Mouse (Mus musculus) heart, embryonic 14.5 days (tissue): ENCODE measurements around the gene Rft1. TPM values are rescaled to one million over a fixed set of nuclear protein-coding genes. Genes with fewer than 3 reads are reported as not detected.
A peak's percentile ranks its signal among the peaks of the same experiment; 100 is the strongest.

Source experiments
- ATAC-seq: fragments of 200-750 bp; cut with Nextera tagmentation; 2 replicates; pipeline ENCODE4 v1.8.0; 2017; ENCODE audit warnings: low read depth, moderate TSS enrichment; ENCODE audit not compliant: insufficient number of reproducible peaks, insufficient read depth, low FRiP score
- H3K27ac ChIP-seq, 2 experiments: fragments of 200-500 bp in 1 of 2; fragments of 300-500 bp in 1 of 2; sonication (generic) in 1 of 2; replicated peaks in 1 of 2; 2 replicates each; pipeline ENCODE4 v1.5.1; 2012 to 2014; ENCODE audit warnings: low read depth in 2 of 2, low read length in 2 of 2, control low read depth in 1 of 2, mild to moderate bottlenecking in 1 of 2, mixed read lengths in 1 of 2; ENCODE audit not compliant: control insufficient read depth in 1 of 2, insufficient read depth in 1 of 2
- H3K27me3 ChIP-seq: fragments of 300-500 bp; sonication (generic); 2 replicates; pipeline ENCODE4 v1.6.1; 2014; ENCODE audit warnings: mild to moderate bottlenecking, low read length, control low read depth; ENCODE audit not compliant: control insufficient read depth, insufficient read depth
- H3K36me3 ChIP-seq: fragments of 300-500 bp; sonication (generic); 2 replicates; pipeline ENCODE4 v1.6.1; 2014; ENCODE audit warnings: mild to moderate bottlenecking, control low read depth, low read length, mixed read lengths; ENCODE audit not compliant: control insufficient read depth, insufficient read depth
- H3K4me1 ChIP-seq, 2 experiments: fragments of 200-500 bp in 1 of 2; fragments of 300-500 bp in 1 of 2; sonication (generic) in 1 of 2; 2 replicates each; pipeline ENCODE4 v1.6.1; 2012 to 2014; ENCODE audit warnings: low read length in 2 of 2, control low read depth in 1 of 2, mixed read lengths in 1 of 2; ENCODE audit not compliant: control insufficient read depth in 2 of 2, insufficient read depth in 2 of 2
- H3K4me2 ChIP-seq: fragments of 300-500 bp; sonication (generic); 2 replicates; pipeline ENCODE4 v1.6.1; 2014; ENCODE audit warnings: mild to moderate bottlenecking, low read length
- H3K4me3 ChIP-seq, 2 experiments: fragments of 200-500 bp in 1 of 2; fragments of 300-500 bp in 1 of 2; sonication (generic) in 1 of 2; 2 replicates each; pipeline ENCODE4 v1.5.1; 2012 to 2014; ENCODE audit warnings: low read length in 2 of 2, mild to moderate bottlenecking in 2 of 2, control low read depth in 1 of 2, low read depth in 1 of 2, moderate library complexity in 1 of 2; ENCODE audit not compliant: control insufficient read depth in 1 of 2, insufficient read depth in 1 of 2
- H3K9ac ChIP-seq: fragments of 300-500 bp; sonication (generic); 2 replicates; pipeline ENCODE4 v1.6.1; 2014; ENCODE audit warnings: mild to moderate bottlenecking, low read length
- H3K9me3 ChIP-seq: fragments of 300-500 bp; sonication (generic); 2 replicates; pipeline ENCODE4 v1.6.1; 2016; ENCODE audit warnings: low read length, control low read depth; ENCODE audit not compliant: control insufficient read depth
- WGBS: fragments of 180-500 bp; shearing (Covaris S2); extraction: QIAGEN DNeasy Blood & Tissue Kit; methylation state at CpG from one replicate; pipeline ENCODE4 v1.1.7; 2014; 5-methylcytosine and 5-hydroxymethylcytosine counted together
- polyA plus RNA-seq: library from polyadenylated mRNA; unstranded; fragments of >200 nt; fragmentation: Nextera tagmentation; extraction: Ambion mirVana; gene quantifications from 2 replicates; pipeline ENCODE4 v1.2.1, GENCODE M21; 2014

Rft1 gene
- polyA plus RNA-seq, 1 experiment from 2014 or later = 11.8 TPM

- Histone ChIP-seq H3K4me2 (no peak overlapping the region), H3K27me3 (no peaks in the 10 kb centered on the region), H3K27ac (0 out of 4 replicates have a peak overlapping the region, but pooled peaks of 1 of the 2 experiments have one; percentile 6), H3K9me3 (no peaks in the 10 kb centered on the region), H3K4me3 (no peak overlapping the region), H3K4me1 (peaks cover 12 to 34% of the 10 kb centered on the region in 2 experiments), H3K36me3 (no peaks in the 10 kb centered on the region), H3K9ac (no peak overlapping the region)
- ATAC-seq = no peak
- 66% methylated on average over 5 of the region's 5 CpGs for whole genome bisulfite sequencing
Observed at GRCm38 (mm10) chr14:30630811-30631576, 23.2 kb upstream of the Rft1 start.

- no peak overlapping the region for H3K9ac ChIP-seq
- no peaks in the 10 kb centered on the region for H3K27me3 ChIP-seq
- no peak overlapping the region for H3K4me2 ChIP-seq
- H3K4me1 ChIP-seq = peaks cover 13 to 32% of the 10 kb centered on the region in 2 experiments
- no peak overlapping the region for H3K4me3 ChIP-seq
- H3K9me3 ChIP-seq = no peaks in the 10 kb centered on the region
- no peak for ATAC-seq
- 69% methylated on average over 2 of the region's 2 CpGs for WGBS
- no peaks in the 10 kb centered on the region for H3K36me3 ChIP-seq
- H3K27ac ChIP-seq = no peak overlapping the region
Observed at GRCm38 (mm10) chr14:30631834-30632233, 22.3 kb upstream of the Rft1 start.

- Histone ChIP-seq H3K4me3 (no peak overlapping the region), H3K4me1 (peaks cover 27 to 51% of the 10 kb centered on the region in 2 experiments), H3K27ac (no peak overlapping the region), H3K9me3 (no peaks in the 10 kb centered on the region), H3K36me3 (no peaks in the 10 kb centered on the region), H3K9ac (no peak overlapping the region), H3K4me2 (no peak overlapping the region), H3K27me3 (no peaks in the 10 kb centered on the region)
- 47% methylated on average over 7 of the region's 7 CpGs for WGBS
- ATAC-seq = no peak
Observed at GRCm38 (mm10) chr14:30633708-30634107, 20.5 kb upstream of the Rft1 start.

GRCm38 (mm10) chr14:30634418-30634817 lies 19.7 kb upstream of the Rft1 start:
- Histone ChIP-seq H3K27ac (no peak overlapping the region), H3K36me3 (no peaks in the 10 kb centered on the region), H3K4me2 (no peak overlapping the region), H3K9ac (no peak overlapping the region), H3K4me3 (no peak overlapping the region), H3K9me3 (no peaks in the 10 kb centered on the region), H3K4me1 (peaks cover 31 to 53% of the 10 kb centered on the region in 2 experiments), H3K27me3 (no peaks in the 10 kb centered on the region)
- 77% methylated on average over 1 of the region's 1 CpGs for WGBS
- no peak for ATAC-seq

GRCm38 (mm10) chr14:30635219-30635910 lies 18.8 kb upstream of the Rft1 start:
- H3K36me3 ChIP-seq = no peaks in the 10 kb centered on the region
- WGBS = 75% methylated on average over 13 of the region's 13 CpGs
- H3K9ac ChIP-seq = no peak overlapping the region
- H3K4me1 ChIP-seq = peaks cover 31 to 53% of the 10 kb centered on the region in 2 experiments
- ATAC-seq = no peak
- no peak overlapping the region for H3K4me3 ChIP-seq
- no peak overlapping the region for H3K4me2 ChIP-seq
- H3K27ac ChIP-seq = no peak overlapping the region
- no peaks in the 10 kb centered on the region for H3K9me3 ChIP-seq
- H3K27me3 ChIP-seq = no peaks in the 10 kb centered on the region

GRCm38 (mm10) chr14:30636499-30636898 lies 17.7 kb upstream of the Rft1 start:
- Histone ChIP-seq H3K4me1 (peaks cover 28 to 44% of the 10 kb centered on the region in 2 experiments), H3K27me3 (no peaks in the 10 kb centered on the region), H3K4me3 (no peak overlapping the region), H3K36me3 (no peaks in the 10 kb centered on the region), H3K9me3 (no peaks in the 10 kb centered on the region), H3K4me2 (no peak overlapping the region), H3K27ac (no peak overlapping the region), H3K9ac (no peak overlapping the region)
- ATAC-seq = no peak
- WGBS = 80% methylated on average over 9 of the region's 9 CpGs

- no peak for ATAC-seq
- Histone ChIP-seq H3K4me2 (no peak overlapping the region), H3K9me3 (no peaks in the 10 kb centered on the region), H3K36me3 (no peaks in the 10 kb centered on the region), H3K4me1 (peaks cover 28 to 44% of the 10 kb centered on the region in 2 experiments), H3K27me3 (no peaks in the 10 kb centered on the region), H3K27ac (peak overlapping the region; percentile 24 to 85; a peak in 3 of 4 replicates), H3K4me3 (no peak overlapping the region), H3K9ac (no peak overlapping the region)
- 66% methylated on average over 2 of the region's 2 CpGs for WGBS
Observed at GRCm38 (mm10) chr14:30637087-30637486, 17.1 kb upstream of the Rft1 start.
